Mouse (Mus musculus) neural tube, embryonic 14.5 days (tissue): Measurements from ENCODE around the gene Unc45b. TPM values are rescaled to one million over a fixed set of nuclear protein-coding genes. Genes with fewer than 3 reads are reported as not detected.

ENCODE experiments used
- ATAC-seq: fragments of 200-750 bp; cut with Nextera tagmentation; 2 replicates; pipeline ENCODE4 v1.8.0; 2017; ENCODE audit warnings: low read depth, mild to moderate bottlenecking, moderate TSS enrichment, moderate library complexity
- H3K27ac ChIP-seq: fragments of 300-500 bp; sonication (generic); 2 replicates; pipeline ENCODE4 v1.5.1; 2014; ENCODE audit warnings: low read depth, mild to moderate bottlenecking, control low read depth, low read length, moderate library complexity, mixed read lengths
- H3K27me3 ChIP-seq: fragments of 300-500 bp; sonication (generic); 2 replicates; pipeline ENCODE4 v1.6.1; 2014; ENCODE audit warnings: low read length; ENCODE audit not compliant: control insufficient read depth, insufficient read depth
- H3K36me3 ChIP-seq: fragments of 300-500 bp; sonication (generic); 2 replicates; pipeline ENCODE4 v1.6.1; 2014; ENCODE audit warnings: low read length, mixed read lengths; ENCODE audit not compliant: control insufficient read depth, insufficient read depth
- H3K4me1 ChIP-seq: fragments of 300-500 bp; sonication (generic); 2 replicates; pipeline ENCODE4 v1.6.1; 2014; ENCODE audit warnings: low read length; ENCODE audit not compliant: control insufficient read depth, insufficient read depth
- H3K4me2 ChIP-seq: fragments of 300-500 bp; sonication (generic); 2 replicates; pipeline ENCODE4 v1.6.1; 2014; ENCODE audit warnings: mild to moderate bottlenecking, low read depth, low read length, control low read depth
- H3K4me3 ChIP-seq: fragments of 300-500 bp; sonication (generic); 2 replicates; pipeline ENCODE4 v1.5.1; 2014; ENCODE audit warnings: low read depth, low read length, control low read depth, mixed read lengths
- H3K9ac ChIP-seq: fragments of 300-500 bp; sonication (generic); replicated peaks from 2 replicates; pipeline ENCODE4 v1.6.1; 2014; ENCODE audit warnings: low read depth, mild to moderate bottlenecking, control low read depth, low read length, mixed read lengths
- H3K9me3 ChIP-seq: fragments of 300-500 bp; sonication (generic); 2 replicates; pipeline ENCODE4 v1.6.1; 2016; ENCODE audit warnings: low read length; ENCODE audit not compliant: control insufficient read depth
- WGBS: fragments of 180-500 bp; shearing (Covaris S2); extraction: QIAGEN DNeasy Blood & Tissue Kit; methylation state at CpG from one replicate; pipeline ENCODE4 v1.1.7; 2014; 5-methylcytosine and 5-hydroxymethylcytosine counted together
- polyA plus RNA-seq: library from polyadenylated mRNA; unstranded; fragments of >200 nt; fragmentation: Nextera tagmentation; extraction: Ambion mirVana; gene quantifications from 2 replicates; pipeline ENCODE4 v1.2.1, GENCODE M21; 2014

The Unc45b gene
- polyA plus RNA-seq, 1 experiment from 2014 or later: 0.92 TPM

DNA sequence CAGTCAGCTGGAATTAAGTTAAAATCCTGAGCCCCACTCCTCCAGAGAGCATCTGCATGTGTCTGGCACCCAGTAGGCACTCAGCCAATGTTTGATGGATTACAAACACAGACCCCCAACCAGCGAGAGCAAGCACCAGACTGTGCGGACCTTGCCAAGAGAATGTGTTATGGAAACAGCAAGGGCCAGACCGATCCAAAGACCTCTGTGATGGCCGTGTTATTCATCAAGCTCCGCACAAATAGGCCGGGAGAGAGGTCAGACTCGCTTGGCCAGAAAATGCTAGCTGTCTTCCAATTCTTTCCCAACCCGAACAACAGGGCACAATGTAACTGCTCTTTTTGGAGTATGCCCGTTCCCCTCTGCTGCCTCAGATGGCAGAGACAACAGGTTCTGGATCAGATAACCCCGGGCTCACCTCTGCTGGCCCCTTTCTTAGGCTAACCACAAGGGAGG lies 21.8 kb upstream of the Unc45b start:
- peaks cover 10% of the 10 kb centered on the region; the same call in 1 of the 2 replicates for H3K4me1 ChIP-seq
- no peak overlapping the region for H3K4me3 ChIP-seq
- H3K36me3 ChIP-seq: no peaks in the 10 kb centered on the region
- H3K27me3 ChIP-seq: no peaks in the 10 kb centered on the region
- H3K9me3 ChIP-seq: no peaks in the 10 kb centered on the region
- H3K27ac ChIP-seq: no peak overlapping the region
- 0 out of 2 replicates have a peak overlapping the region, but pooled peaks have one; percentile 12 for H3K9ac ChIP-seq
- no peak for ATAC-seq
- 56% methylated on average over 10 of the region's 10 CpGs for WGBS
- no peak overlapping the region for H3K4me2 ChIP-seq

DNA sequence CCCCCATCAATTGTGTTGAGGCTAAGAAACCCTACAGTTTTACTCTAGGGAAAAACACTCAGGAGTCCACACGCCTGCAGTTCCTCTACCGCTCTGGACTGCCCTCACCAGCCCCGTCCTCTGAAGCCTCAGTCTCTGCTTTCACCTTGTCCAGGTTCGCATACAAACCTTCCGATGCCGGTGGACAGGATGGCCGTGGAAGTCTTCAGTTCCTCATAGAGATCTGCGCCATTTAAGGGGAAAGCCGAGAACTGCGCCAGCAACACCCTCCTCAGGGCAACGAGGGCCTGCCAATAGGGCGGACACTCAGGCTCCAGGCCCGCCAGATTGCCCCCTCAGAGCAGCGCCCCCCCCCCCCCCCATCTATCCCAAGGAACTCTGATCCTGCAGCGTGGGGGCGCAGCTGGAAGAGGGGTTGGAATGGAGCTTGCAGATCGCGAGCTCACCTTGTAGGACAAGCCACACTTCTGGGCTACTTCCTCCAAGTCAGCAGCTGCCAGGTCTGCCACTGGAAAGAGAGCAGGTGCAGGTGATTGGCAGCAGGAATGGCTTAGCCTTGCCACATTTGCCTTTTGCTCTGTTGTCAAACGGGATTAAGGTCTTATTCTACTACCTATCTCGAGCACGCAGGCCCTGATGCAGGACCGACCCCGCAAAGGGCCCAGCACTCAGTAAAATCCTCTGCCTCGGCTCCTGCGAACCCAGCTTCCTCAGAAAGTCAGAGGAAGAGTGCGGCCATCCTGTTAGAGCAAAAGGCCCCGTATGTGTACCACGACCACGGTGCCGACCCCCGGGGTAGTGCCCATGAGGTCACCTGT lies 20.6 kb upstream of the Unc45b start:
- Histone ChIP-seq H3K4me1 (peaks cover 10% of the 10 kb centered on the region; the same call in 1 of the 2 replicates), H3K27me3 (no peaks in the 10 kb centered on the region), H3K27ac (no peak overlapping the region; the same call in 1 of the 2 replicates), H3K4me2 (peak overlapping the region; percentile 87), H3K4me3 (peak overlapping the region; percentile 54), H3K36me3 (no peaks in the 10 kb centered on the region), H3K9me3 (no peaks in the 10 kb centered on the region), H3K9ac (peak overlapping the region; percentile 68)
- 9% methylated on average over 31 of the region's 31 CpGs for WGBS
- peak; percentile 52 for ATAC-seq

DNA sequence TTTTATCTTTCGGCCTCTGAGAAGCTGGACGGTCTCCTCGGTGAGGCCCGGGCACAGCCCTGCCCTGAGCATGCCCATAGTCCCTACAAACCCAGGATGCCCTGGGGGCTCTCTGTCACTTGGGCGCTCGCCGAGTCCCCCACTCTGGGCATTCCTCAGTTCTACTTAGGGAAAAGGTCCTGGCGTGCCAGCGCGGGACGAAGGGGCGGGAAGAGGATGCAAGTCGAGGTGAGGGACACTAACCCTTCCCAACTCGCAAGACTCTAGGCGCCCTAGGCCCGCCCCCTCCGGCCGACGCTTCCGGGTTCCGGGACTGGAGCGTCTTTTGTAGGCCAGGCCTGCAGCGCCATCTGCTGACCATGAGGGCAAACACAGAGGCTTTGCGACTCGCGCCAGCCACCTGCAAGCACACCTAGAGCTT lies 20.0 kb upstream of the Unc45b start, which contains the start of gene Rad51d:
Gene Rad51d (minus strand): TSS at position 273 of the 421 bp plus-strand sequence.
- peak within 1 kb of the TSS; percentile 54 for H3K4me3 ChIP-seq
- H3K36me3 ChIP-seq: no peaks in the 10 kb centered on the region
- peak within 1 kb of the TSS; percentile 68 for H3K9ac ChIP-seq
- H3K27me3 ChIP-seq: no peaks in the 10 kb centered on the region
- under 1% methylated on average over 26 of the region's 26 CpGs for WGBS
- H3K9me3 ChIP-seq: no peaks in the 10 kb centered on the region
- no peak within 1 kb of the TSS; the same call in 1 of the 2 replicates for H3K27ac ChIP-seq
- ATAC-seq: peak; percentile 90
- H3K4me1 ChIP-seq: peaks cover 10% of the 10 kb centered on the region; the same call in 1 of the 2 replicates
- peak within 1 kb of the TSS; percentile 87 for H3K4me2 ChIP-seq

DNA sequence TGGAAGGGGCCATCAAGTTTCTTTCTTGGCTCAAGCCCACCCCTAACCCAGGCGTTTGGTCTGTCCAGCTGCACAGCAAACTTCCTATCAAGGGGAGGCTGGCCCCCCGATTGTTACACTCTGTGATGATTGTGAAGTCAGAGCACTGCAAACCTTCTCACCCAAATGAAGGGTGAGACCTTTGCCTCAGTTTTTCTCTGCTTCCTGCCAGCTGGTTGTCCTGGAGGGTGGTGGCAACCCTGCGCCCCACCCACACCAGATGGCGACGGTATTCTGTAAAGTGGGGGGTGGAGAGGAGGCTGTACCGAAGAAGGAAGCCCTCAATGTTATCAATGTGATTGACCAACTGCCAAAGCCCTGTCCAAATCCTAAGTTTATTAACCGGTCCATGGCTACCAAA lies 18.4 kb upstream of the Unc45b start, which contains the start of gene Fndc8:
Gene Fndc8 (plus strand): TSS at position 189 of the 400 bp plus-strand sequence.
- Histone ChIP-seq H3K4me2 (no peak within 1 kb of the TSS), H3K9ac (no peak within 1 kb of the TSS), H3K4me3 (no peak within 1 kb of the TSS), H3K9me3 (no peaks in the 10 kb centered on the region), H3K4me1 (peaks cover 10% of the 10 kb centered on the region; the same call in 1 of the 2 replicates), H3K27ac (no peak within 1 kb of the TSS), H3K36me3 (no peaks in the 10 kb centered on the region), H3K27me3 (no peaks in the 10 kb centered on the region)
- ATAC-seq: no peak
- WGBS: 55% methylated on average over 7 of the region's 7 CpGs

DNA sequence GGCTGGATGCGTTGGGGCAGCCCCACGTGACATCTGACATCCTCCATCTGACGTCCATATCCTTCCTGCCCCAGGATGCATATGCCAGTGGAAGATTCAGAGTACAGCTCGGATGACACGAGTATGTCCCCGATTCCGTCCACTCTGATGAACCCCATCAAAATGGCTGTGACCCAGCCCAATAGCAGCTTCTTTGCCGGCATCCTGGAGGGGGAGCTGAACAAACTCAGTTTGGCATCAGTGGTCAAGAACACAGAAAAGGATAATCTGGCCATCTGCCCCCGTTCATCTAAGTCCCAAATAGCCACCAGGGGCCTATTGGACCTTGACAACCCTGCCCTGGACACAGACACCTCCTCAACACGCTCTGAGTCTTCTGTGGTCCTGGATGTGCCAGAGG lies 12.9 kb upstream of the Unc45b start:
- H3K27ac ChIP-seq: no peak overlapping the region
- no peaks in the 10 kb centered on the region for H3K4me1 ChIP-seq
- no peaks in the 10 kb centered on the region for H3K27me3 ChIP-seq
- peaks cover 32% of the 10 kb centered on the region for H3K36me3 ChIP-seq
- no peaks in the 10 kb centered on the region for H3K9me3 ChIP-seq
- 87% methylated on average over 10 of the region's 10 CpGs for WGBS
- no peak overlapping the region for H3K9ac ChIP-seq
- no peak overlapping the region for H3K4me2 ChIP-seq
- H3K4me3 ChIP-seq: no peak overlapping the region
- ATAC-seq: no peak

DNA sequence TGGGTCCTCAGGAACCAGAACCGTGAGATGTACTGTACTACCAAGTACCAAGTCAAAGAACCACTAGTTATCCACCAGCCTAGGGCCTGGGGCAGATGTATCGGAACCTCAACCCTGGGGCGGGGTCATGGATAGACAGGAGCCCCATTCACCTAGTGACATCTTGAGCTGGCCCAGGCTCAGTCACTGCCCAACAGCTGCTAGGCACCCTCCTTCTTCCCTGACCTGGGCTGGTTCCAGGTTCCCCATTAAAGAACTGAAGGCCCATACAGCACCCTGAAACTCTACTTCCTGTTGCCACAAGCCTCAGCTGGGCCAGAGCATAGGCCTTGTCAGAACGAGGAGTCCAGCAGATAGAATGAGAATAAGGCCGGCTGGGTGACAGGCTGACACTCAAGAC lies 10.6 kb upstream of the Unc45b start:
- WGBS: 91% methylated on average over 5 of the region's 5 CpGs
- Histone ChIP-seq H3K4me2 (no peak overlapping the region), H3K27me3 (no peaks in the 10 kb centered on the region), H3K27ac (no peak overlapping the region), H3K4me1 (no peaks in the 10 kb centered on the region), H3K9me3 (no peaks in the 10 kb centered on the region), H3K4me3 (no peak overlapping the region), H3K36me3 (peaks cover 50% of the 10 kb centered on the region), H3K9ac (no peak overlapping the region)
- ATAC-seq: no peak

DNA sequence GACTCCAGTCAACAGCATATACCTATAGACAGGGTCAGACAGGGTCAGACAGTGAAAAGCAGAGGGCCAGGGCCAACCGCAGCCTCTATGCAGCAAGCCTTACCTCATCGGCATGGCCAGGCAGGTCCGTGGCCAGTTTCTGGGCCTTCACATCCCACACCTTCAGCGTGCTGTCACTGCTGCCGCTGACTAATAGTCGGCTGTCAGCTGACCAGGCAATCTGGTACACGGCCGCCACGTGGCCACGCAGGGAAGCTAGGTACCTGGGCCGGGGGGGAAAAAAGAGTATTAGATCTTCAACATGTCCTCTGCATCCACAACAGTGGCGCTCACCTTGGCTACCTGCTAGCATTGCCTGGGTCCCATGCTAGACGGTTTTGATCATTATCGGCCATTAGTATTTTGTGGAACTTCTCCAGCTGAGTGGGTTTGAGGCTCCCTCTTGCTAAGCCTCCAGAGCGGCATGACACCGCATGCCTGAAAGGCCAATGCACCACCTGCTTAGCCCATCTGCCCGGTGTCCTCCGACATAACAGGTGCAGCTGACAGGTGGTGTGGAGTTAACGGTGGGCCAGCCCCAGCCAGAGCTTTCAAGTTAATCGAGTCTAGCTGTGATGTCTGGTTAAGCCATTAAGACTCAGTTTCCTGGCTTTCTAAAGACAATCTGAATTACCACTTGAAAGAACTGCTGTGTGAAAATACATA lies 8.6 kb upstream of the Unc45b start:
- Histone ChIP-seq H3K36me3 (peaks cover 56% of the 10 kb centered on the region), H3K9me3 (no peaks in the 10 kb centered on the region), H3K4me3 (no peak overlapping the region), H3K9ac (no peak overlapping the region), H3K27ac (no peak overlapping the region), H3K4me1 (no peaks in the 10 kb centered on the region), H3K4me2 (no peak overlapping the region), H3K27me3 (no peaks in the 10 kb centered on the region)
- ATAC-seq: no peak
- WGBS: 94% methylated on average over 20 of the region's 20 CpGs

DNA sequence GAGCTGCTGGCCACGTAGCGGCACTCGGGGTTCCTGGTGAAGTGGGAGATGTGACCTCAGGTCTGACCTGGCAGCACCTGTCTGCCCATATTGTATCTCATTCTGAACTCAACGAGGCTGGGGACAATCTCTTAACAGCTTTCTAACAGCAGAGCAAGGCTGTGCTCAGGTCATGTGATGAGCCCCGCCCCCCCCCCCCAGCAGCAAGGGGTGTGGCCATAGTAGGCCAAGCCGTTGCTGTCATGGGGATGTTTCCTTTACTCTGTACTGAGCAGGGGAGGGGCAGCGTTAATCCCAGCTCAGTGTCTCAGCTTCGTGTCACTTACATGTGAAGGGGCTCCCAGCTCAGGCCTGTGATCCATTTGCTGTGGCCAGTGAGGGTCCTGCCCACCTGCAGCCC lies 5.4 kb upstream of the Unc45b start:
- peaks cover 45% of the 10 kb centered on the region for H3K36me3 ChIP-seq
- 73% methylated on average over 8 of the region's 8 CpGs for WGBS

DNA sequence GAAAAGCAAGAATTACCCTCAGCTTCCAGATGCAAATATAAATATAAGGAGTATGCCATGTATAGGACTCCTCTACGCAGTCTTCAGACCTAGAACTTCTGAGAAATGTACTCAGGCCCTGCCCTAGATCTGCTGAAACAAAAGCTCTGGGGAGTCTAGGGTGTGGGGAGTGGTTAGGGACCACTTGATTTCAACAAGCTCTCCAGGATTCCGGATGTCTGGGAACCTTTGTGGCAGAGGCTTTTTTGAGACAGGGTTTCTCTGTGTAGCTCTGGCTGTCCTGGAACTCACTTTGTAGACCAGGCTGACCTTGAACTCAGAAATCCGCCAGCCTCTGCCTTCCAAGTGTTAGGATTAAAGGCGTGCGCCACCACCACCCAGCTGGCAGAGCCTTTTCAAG lies 4.5 kb upstream of the Unc45b start:
- H3K4me3 ChIP-seq: no peak overlapping the region
- 94% methylated on average over 5 of the region's 5 CpGs for WGBS
- H3K27ac ChIP-seq: no peak overlapping the region
- peaks cover 38% of the 10 kb centered on the region for H3K36me3 ChIP-seq
- no peaks in the 10 kb centered on the region for H3K9me3 ChIP-seq
- H3K4me2 ChIP-seq: no peak overlapping the region
- peaks cover 5% of the 10 kb centered on the region; the same call in 1 of the 2 replicates for H3K4me1 ChIP-seq
- no peak overlapping the region for H3K9ac ChIP-seq
- no peak for ATAC-seq
- H3K27me3 ChIP-seq: no peaks in the 10 kb centered on the region

More for the DNA sequence above, 5.4 kb upstream of the Unc45b start:
- Histone ChIP-seq H3K9ac (no peak overlapping the region), H3K27ac (no peak overlapping the region), H3K4me1 (peaks cover 5% of the 10 kb centered on the region; the same call in 1 of the 2 replicates), H3K4me3 (no peak overlapping the region), H3K4me2 (no peak overlapping the region), H3K27me3 (no peaks in the 10 kb centered on the region), H3K9me3 (no peaks in the 10 kb centered on the region)
- ATAC-seq: no peak
